Mouse (Mus musculus) small intestine, adult 2 months (tissue): ENCODE measurements around the gene Stard7.

ENCODE experiments used
- CTCF ChIP-seq: fragments of 200-500 bp; IDR thresholded peaks from 2 replicates; pipeline ENCODE4 v1.5.1; 2012; ENCODE audit warnings: low read depth, mild to moderate bottlenecking, control low read depth, inconsistent platforms, low read length, moderate library complexity, mixed read lengths; ENCODE audit not compliant: insufficient replicate concordance, insufficient read length; ENCODE audit errors: extremely low read depth
- POLR2A ChIP-seq: fragments of 200-500 bp; IDR thresholded peaks from 2 replicates; pipeline ENCODE4 v1.6.1; 2012; ENCODE audit warnings: low read depth, mild to moderate bottlenecking, control low read depth, inconsistent platforms, low read length, moderate library complexity

DNA sequence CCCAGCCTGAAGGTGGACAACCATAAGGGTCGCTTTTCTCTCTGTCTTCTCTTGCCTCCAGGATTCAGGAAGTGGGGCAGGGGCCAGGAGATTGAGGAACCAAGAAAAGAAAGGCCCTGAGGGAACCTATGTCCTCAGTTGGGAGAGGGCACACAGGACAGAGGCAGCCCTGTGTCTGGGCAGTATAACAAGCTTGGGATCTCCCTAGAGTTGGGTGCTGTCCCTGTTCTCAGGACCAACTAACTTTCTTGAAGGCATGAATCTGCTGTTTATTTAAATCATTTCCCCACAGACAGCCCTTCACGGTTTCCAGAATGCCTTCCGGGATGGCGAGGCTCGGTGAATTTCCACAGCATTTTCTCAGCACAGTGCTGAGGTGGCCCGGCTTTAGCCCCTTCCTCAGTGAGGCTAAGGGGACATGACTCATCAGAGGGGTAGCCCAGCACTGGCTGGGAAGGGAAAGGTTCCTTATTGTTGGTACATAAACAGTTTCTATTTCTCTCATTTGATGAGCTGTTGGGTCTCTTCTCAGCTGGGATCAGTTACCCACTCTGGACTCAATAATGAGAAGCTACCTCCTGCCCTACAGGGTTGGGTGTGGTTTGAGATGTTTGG, 52.8 kb downstream of the Stard7 start:
- no peak for TF ChIP-seq CTCF
- no peak for TF ChIP-seq POLR2A
